Mouse (Mus musculus): ENCODE measurements around the gene Styxl1. TPM values are rescaled to one million over a fixed set of nuclear protein-coding genes. Genes with fewer than 3 reads are reported as not detected.
A peak's percentile ranks its signal among the peaks of the same experiment; 100 is the strongest.

Styxl1 gene
- total RNA-seq, 2 experiments from 2014 or later, result not detected

- peak in 1 of 2 experiments; percentile 49 for DNase-seq
- intact Hi-C loops (cut with DNase I), result no loop called here
Observed at GRCm38 (mm10) chr5:135707855-135708254, 70.3 kb downstream of the Styxl1 start.

GRCm38 (mm10) chr5:135707039-135707438 is 71.1 kb downstream of the Styxl1 start:
- DNase-seq, result no peak
- intact Hi-C loops (cut with DNase I), result no loop called here

GRCm38 (mm10) chr5:135705383-135705782 is 72.8 kb downstream of the Styxl1 start:
- no peak for DNase-seq
- intact Hi-C loops (cut with DNase I), result no loop called here

GRCm38 (mm10) chr5:135703431-135703830 is 74.8 kb downstream of the Styxl1 start:
- intact Hi-C loops (cut with DNase I), result no loop called here
- DNase-seq, result no peak

GRCm38 (mm10) chr5:135702682-135703192 is 75.4 kb downstream of the Styxl1 start:
- intact Hi-C loops (cut with DNase I), result no loop called here
- DNase-seq, result peak; percentile 35 to 48

GRCm38 (mm10) chr5:135702190-135702589 is 76.0 kb downstream of the Styxl1 start:
- DNase-seq, result no peak
- intact Hi-C loops (cut with DNase I), result no loop called here

GRCm38 (mm10) chr5:135701601-135702000 is 76.6 kb downstream of the Styxl1 start:
- DNase-seq, result no peak
- intact Hi-C loops (cut with DNase I), result no loop called here

GRCm38 (mm10) chr5:135697711-135698111 is 80.5 kb downstream of the Styxl1 start:
- intact Hi-C loops (cut with DNase I), result no loop called here
- DNase-seq, result no peak

Small RNA genes lying within 50 kb of the gene (microRNA-seq; reads per million reads assigned to microRNA genes)
- gene Mir7034 (ENCODE audit: borderline number of aligned reads in 2 of 2), result 0 reads per million in 2 experiments

Other genes with a start within 250 kb of the Styxl1 start
- gene Hip1, start 233.3 kb downstream of the Styxl1 start, total RNA-seq (2021), result 10 to 100 TPM; 32.6 to 38.6 TPM
- not detected for gene Ccl26, start 214.8 kb downstream of the Styxl1 start, total RNA-seq (2021)
- gene Ccl24, start 205.3 kb downstream of the Styxl1 start, total RNA-seq (2021), result 1 to 10 TPM; 1.4 to 2.7 TPM
- gene Rhbdd2, start 145.8 kb downstream of the Styxl1 start, total RNA-seq (2021), result 10 to 100 TPM; 18.5 to 18.9 TPM
- 10 to 100 TPM; 69.8 to 76.4 TPM for gene Por, start 108.4 kb downstream of the Styxl1 start, total RNA-seq (2021)
- 10 to 100 TPM; 12.9 to 18.3 TPM for gene Tmem120a, start 33.9 kb downstream of the Styxl1 start, total RNA-seq (2021)
- gene Mdh2, start 95 bp upstream of the Styxl1 start, total RNA-seq (2021), result 1,000 to 10,000 TPM; 1,890 to 1,983 TPM
- not detected for gene Srrm3, start 28.5 kb upstream of the Styxl1 start, total RNA-seq (2021)
- 100 to 1,000 TPM; 406 to 459 TPM for gene Hspb1, start 109.5 kb upstream of the Styxl1 start, total RNA-seq (2021)
- 100 to 1,000 TPM; 279 to 282 TPM for gene Ywhag, start 156.2 kb upstream of the Styxl1 start, total RNA-seq (2021)
- under 1 TPM; 0.58 to 0.68 TPM for gene Ssc4d, start 196.1 kb upstream of the Styxl1 start, total RNA-seq (2021)
- gene Zp3, start 201.7 kb upstream of the Styxl1 start, total RNA-seq (2021), result not detected
- gene Dtx2, start 216.4 kb upstream of the Styxl1 start, total RNA-seq (2021), result 1 to 10 TPM; 7.2 to 7.9 TPM

Data from heart, postnatal 36 days (tissue).